Mouse (Mus musculus) left cerebral cortex, postnatal 14 days (tissue): ENCODE results near the gene Retsat. TPM values are rescaled to one million over a fixed set of nuclear protein-coding genes. Genes with fewer than 3 reads are reported as not detected.

ENCODE experiments used
- DNase-seq, 2 experiments: peaks; one replicate each; pipeline ENCODE4 v3.0.0; 2021 to 2022; ENCODE audit warnings: low spot score in 2 of 2, mixed read lengths in 1 of 2
- intact Hi-C: fragments of 180-260 bp; cut with DNase I; formaldehyde crosslinking; loops from one replicate; pipeline ENCODE4 v1.15.1; 2025
- total RNA-seq, 2 experiments: library from RNA; stranded (reverse); gene quantifications; 2 replicates each; pipeline ENCODE4 v1.2.3; 2021

The Retsat gene
- total RNA-seq, 2 experiments from 2014 or later, result 41.6 to 43.8 TPM

DNA sequence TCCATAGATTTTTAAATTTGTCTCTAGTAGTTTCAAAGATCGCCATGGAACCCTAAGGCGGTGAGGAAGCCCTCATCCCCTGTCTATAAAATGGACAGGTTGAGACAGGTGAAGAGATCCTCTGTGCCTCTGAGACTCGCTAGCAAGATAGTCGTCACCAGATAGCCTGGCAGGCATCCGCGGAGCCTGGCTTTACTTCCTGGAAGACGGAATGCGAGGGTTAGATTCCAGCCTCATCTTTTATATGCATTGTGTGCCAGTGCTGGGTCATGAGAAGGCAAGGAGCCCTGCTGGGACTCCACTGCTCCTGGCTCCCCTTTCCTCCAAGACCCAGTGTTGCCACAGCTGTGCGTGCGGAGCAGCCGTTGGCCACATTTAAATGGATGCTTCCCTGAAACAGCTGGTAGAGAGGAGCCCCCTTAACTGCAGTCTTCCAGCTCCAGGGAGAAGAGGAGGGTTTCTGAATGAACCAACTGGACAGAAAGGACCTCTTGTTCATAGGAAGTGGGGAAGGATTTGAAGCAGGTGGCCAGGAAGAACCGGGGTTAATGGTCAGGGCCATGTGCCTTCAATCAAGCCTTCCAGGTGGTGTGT is 49.8 kb downstream of the Retsat start:
- no peak for DNase-seq
- intact Hi-C loops, result loop anchor here (5.0 kb wide), 1 partner anchor 579 kb away; no protein-coding TSS in a partner anchor

DNA sequence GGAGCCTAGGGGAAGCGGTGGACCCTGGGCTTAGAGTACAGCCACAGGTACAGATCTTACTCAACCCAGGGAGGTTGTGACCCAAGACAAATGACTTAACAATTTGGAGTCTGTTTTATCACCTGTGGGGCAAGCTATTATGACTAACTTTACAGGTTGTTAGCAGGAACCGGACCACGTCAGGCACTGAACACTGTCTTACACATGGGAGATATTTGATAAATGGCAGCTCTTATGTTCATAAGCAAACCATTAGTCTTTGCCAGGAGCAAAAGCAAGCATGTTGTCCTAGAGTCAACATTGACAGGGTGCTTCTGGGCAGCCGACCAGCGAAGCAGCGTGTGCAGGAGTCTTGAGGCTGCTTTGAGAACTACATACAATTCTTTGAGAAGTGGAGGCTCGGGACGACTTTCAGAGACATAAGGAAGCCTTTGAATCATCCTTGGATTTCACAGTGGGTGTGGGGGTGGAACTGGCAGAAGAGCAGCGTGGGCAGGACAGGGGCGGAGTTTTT is 52.1 kb downstream of the Retsat start:
- intact Hi-C loops, result no loop called here
- peak; percentile 67 to 88 for DNase-seq

DNA sequence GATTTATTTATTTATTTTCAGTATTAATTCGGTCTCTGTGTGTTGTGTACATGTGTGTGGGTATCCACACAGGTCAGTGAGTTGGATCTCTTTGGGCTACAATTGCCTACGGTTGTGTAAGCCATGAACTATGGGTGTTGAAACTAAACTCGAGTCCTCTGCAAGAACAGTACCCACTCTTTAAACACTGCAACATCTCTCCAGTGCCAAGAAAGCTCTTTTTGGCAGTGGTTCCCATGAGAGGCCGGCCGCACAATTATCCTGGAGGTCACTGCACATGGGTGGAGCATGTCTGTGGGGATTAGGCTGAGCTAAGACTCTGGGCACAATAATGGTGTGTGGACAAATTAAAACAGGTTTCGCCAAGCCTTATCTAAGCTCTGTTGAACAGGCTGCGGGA is 55.1 kb downstream of the Retsat start:
- intact Hi-C loops, result no loop called here
- DNase-seq, result no peak

DNA sequence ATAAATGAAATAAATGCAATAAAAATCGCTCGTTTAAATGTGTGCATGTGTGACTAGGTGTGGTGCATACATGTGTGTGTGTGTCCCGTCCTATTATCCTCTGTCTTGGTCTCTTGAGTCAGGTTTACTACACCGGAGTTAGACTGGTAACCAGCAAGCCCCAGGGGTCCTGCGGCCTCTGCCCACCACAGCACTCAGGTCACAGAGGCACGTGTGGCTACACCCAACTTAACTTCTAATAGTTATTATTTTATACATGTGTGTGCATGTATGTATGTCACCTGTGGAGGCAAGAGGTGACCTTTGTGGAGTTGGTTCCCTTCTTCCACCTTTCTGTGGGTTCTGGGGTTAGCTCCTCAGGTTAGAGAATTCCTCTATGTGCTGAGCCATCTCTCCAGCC is 56.1 kb downstream of the Retsat start:
- intact Hi-C loops, result no loop called here
- DNase-seq, result no peak

GRCm38 (mm10) chr6:72655309-72656052 is 57.2 kb downstream of the Retsat start:
- intact Hi-C loops, result no loop called here
- DNase-seq, result peak in 1 of 2 experiments; percentile 34

DNA sequence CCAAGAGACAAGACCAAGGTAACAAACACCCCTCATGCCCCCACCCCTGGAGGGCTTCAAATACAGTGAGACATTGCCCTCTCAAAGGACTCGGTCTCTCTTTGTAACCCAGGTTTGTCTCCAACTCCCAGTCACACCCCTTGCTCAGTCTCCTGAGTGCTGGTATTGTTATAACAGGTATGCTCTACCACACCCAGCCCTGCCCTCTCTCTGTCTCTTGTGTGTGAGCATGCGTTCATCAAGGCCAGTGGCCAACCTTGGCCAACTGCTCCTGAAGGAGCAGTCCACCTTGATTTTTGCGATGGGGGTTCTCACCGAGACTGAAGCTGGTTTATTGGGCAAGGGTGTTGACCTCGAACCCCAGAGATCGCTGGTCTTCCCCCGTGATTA is 57.8 kb downstream of the Retsat start:
- DNase-seq, result no peak
- intact Hi-C loops, result no loop called here

DNA sequence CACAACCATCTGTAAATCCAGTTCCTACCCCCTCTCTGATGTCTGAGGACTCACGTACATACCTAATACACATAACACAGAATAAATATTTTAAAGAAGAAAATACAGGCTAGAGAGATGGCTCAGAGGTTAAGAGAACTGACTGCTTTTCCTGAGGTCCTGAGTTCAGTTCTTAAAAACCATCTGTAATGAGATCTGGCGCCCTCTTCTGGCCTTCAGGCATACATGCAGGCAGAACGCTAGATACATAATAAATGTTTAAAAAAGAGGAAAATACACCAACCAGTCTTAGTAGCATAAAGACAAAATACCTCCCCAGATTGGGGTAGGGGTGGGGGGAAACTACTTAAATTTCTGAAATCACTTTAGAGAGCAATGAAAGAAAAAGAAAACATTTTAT is 59.7 kb downstream of the Retsat start:
- intact Hi-C loops, result no loop called here
- DNase-seq, result no peak

Other genes with a start within 250 kb of the Retsat start
- gene Tmem150a, start 243.0 kb upstream of the Retsat start, total RNA-seq, result 10 to 100 TPM; 10.4 to 11.8 TPM
- gene Rnf181, start 231.5 kb upstream of the Retsat start, total RNA-seq, result 10 to 100 TPM; 70.4 to 73.7 TPM
- 1 to 10 TPM; 4.2 to 7.1 TPM for gene Vamp5, start 218.0 kb upstream of the Retsat start, total RNA-seq
- gene Vamp8, start 207.8 kb upstream of the Retsat start, total RNA-seq, result 10 to 100 TPM in 1 of 2 experiments, 1 to 10 TPM in 1; 9.6 to 11.0 TPM
- gene Ggcx, start 184.2 kb upstream of the Retsat start, total RNA-seq, result 10 to 100 TPM; 22.3 to 23.1 TPM
- gene Mat2a, start 158.9 kb upstream of the Retsat start, total RNA-seq, result 100 to 1,000 TPM; 170 to 173 TPM
- gene Sh2d6, start 76.8 kb upstream of the Retsat start, total RNA-seq, result under 1 TPM; 0.70 to 0.92 TPM
- gene Capg, start 54.1 kb upstream of the Retsat start, total RNA-seq, result 1 to 10 TPM; 3.3 to 3.6 TPM
- 10 to 100 TPM; 15.9 to 17.3 TPM for gene Elmod3, start 62 bp upstream of the Retsat start, total RNA-seq
- gene Tgoln1, start 18.5 kb downstream of the Retsat start, total RNA-seq, result 10 to 100 TPM; 64.0 to 67.5 TPM
- 1 to 10 TPM; 4.8 to 5.0 TPM for gene Tcf7l1, start 190.8 kb downstream of the Retsat start, total RNA-seq